Mouse (Mus musculus) right cerebral cortex, postnatal 4 days (tissue): ENCODE measurements around the gene Pbx1.
"Not testable (repeated sequence)": the region's sequence is repeated elsewhere in the genome, so short reads cannot be mapped to it uniquely, and the experiment has no call there.

Experiments
- DNase-seq: peaks from one replicate; pipeline ENCODE4 v3.0.0-alpha.2; 2022

Pbx1 gene

GRCm38 (mm10) chr1:168432232-168432280 is at the start of gene Pbx1:
TSS of gene Pbx1 (minus strand) at chr1:168432270.
- DNase-seq, result not testable (repeated sequence)

DNA sequence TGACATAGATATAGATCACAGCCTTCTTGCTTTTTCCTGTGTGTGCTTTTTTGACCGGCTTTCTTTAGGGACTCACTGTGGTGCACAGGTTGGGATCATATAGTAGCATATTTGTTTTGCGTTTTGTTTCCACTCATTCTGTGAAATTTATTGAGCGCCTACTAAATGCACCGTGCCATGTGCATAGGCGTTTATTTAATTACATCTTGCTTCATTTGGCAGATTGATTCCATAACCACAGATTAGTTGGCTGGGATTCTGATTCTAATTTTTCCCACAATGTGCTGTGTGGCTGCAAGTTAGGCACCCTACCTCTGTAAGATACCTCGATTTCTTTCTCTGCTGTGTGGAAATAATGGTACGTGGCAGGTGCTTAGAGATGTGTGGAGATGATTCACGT is 47.6 kb upstream of the Pbx1 start:
- no peak for DNase-seq

GRCm38 (mm10) chr1:168478829-168479228 is 46.8 kb upstream of the Pbx1 start:
- no peak for DNase-seq

- DNase-seq, result no peak
These were observed 44.8 kb upstream of the Pbx1 start for GRCm38 (mm10) chr1:168476917-168477316.

GRCm38 (mm10) chr1:168476216-168476897 is 44.3 kb upstream of the Pbx1 start:
- DNase-seq, result no peak

DNA sequence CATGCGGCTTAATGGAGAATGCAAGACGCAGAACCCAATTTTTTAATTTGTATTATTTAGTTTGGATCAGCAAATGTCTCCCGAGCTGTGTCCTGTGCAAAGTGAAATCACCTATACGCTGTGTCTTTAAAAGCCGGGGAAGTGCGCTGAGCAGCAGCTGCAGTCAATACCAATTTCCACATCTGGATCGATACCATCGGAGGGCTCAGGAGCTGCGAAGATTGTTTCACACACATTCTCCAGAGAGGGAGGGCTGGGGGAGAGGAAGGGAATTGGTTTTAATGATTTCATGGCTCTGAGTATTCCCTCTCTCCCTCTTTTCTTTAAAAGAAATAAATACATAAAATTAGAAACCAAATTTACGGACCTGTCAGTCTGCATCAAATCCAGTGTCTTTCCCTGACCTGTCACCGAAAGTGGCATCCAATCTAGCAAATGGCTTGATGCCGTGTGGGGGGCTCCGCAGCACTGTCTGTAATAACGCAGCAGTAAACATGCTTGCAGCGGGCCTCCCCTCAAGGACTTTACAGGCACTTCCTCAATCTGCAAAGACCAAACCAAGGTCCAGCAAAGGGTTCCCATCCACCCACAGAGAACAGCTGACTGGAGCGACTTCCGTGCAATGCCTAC is 43.6 kb upstream of the Pbx1 start:
- no peak for DNase-seq

DNA sequence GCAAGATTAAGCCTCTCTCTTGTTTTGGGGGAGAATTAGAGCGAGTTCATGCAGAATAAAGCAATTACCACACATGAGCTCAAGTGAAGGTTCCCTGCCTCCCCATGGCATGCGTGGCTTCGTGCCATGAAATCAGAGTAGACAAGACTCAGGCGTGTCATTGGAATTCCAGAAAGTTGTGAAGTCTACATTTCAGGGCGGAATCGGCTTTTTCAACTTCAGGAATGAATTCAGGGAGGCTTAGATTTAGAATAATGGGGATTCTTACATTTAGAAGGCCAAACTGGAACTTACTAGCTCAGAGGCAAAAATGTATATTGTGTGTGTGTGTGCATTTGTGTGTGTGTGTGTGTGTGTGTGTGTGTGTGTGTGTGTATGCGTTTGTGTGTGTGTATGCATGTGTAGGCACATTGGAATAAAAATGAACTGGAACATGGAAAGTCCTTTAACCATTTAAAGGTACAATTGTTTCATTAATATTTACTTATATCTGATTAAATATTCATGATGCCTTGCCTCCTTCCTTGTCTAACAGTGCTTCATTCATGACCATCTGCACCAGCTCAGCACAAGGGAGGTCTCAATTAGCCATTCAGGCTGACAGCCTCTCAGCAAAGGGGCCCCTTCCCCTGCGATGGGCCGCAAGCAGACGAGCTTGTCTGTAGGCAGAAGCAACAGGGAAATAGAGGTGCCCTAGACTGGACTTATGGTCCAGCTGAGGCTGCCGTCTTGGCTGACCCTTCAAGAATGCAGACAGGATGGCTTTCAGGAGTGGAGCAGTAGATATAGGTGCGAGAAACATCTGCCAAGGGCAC is 41.4 kb upstream of the Pbx1 start:
- DNase-seq, result no peak

GRCm38 (mm10) chr1:168472545-168473254 is 40.6 kb upstream of the Pbx1 start:
- no peak for DNase-seq

GRCm38 (mm10) chr1:168459426-168459825 is 27.4 kb upstream of the Pbx1 start:
- DNase-seq, result no peak

DNA sequence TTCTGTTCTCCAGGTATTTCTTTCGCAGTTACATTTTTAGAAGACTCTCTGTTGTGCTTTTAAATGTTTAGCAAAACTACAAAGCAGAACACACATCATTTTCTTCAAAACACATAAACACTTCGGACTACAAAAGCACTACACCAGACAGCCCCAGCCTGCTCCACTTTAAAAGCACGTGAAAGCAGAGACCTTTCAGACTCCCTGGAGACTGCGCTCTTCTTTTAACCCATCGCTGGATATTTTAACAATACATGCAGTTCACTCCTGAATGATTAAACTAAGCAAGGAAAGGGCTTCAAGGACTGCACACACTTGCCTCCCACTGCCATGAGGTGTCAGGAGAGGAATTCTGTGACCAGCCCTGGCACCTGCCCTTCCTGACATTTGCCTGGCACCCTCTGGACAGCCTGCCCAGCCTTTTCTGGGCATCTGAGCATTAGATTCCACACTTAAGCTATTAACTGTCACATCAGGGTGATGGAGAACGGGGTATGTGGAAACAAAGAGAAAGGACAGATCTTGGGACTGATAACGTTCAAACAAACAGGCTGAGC is 25.2 kb upstream of the Pbx1 start:
- no peak for DNase-seq

- no peak for DNase-seq
These were observed 23.1 kb upstream of the Pbx1 start for GRCm38 (mm10) chr1:168455178-168455577.

DNA sequence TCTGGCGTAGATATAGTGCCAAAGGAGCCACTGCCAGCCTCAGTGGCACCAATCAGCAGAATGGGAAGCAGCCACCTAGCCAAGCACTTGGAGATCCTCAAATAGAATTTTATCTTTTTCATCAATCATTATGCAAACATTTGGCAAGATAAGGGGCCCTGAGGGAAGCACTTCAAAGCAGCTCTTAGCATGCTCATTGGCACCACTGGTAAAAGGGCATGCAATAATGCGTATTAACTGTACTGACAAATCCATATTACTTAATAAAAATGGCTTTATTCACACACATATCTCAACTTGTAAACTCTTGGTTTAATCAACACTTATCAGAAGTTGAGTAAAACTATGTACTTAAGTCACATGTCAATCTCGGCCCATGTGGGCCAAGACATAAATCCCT is 1.6 kb upstream of the Pbx1 start:
- DNase-seq, result no peak

DNA sequence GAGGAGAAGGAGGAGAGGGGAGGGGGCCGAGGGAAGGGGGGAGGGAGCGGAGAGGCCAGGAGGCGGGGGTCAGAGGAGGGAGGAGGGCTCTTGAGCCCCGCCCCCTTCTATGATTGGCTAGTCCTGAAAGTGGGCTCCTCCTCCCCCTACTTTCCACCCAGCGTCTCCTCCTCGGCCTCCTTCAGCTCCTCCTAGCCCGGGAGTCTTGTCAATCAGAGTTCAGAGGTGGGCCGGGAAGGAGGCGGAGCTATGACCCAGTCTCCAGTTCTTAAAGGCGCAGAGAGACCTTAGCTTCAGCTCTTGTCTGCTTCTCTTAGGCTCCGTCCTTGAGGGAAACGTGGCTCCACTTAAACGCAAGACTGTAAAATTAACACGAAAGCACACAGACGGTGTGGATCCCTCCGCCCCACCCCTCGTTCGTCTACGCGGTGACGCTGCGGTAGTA is 233 bp upstream of the Pbx1 start:
- peak; percentile 87 for DNase-seq

GRCm38 (mm10) chr1:168431711-168432231 is 299 bp downstream of the Pbx1 start:
- DNase-seq, result peak; percentile 72

DNA sequence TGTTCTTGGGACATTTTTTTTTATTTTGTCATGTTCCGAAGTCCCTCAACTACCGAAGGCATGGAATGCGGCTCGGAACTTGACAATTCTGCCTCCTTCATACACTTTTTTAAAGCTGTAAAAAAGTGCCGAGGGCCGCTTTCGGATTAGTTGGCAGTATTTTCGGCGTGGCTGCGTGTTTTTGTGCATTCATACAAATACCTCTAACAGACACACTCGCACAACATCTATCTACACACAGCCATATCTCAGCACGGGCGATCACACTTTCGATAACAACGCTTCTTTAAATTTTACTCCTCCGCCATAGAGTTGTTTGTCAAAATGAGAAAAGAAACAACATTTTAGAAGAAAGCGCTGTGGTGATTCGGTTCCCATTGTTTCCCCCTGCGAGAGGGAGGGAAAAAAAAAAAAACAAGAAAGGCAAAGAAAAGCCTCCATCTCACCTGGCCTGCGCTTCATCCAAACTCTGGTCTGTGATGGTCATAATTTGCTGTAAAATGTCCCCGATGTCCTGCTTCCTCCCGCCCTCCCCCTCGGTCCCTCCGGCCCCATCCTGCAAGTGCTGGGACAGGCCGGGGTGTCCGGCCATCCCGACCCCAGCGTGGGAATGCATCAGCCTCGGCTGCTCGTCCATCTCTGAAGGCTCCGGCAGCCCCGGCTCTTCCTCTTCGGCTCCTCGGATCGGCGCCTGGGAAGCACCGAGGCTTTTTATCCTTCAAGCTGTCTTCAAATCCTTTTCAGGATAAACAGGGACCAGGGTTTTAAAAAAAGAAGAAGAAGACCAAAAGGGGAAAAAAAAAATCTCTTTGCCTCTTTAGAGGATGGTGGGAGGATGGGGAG is 981 bp downstream of the Pbx1 start:
- DNase-seq, result peak; percentile 51

GRCm38 (mm10) chr1:168429856-168430644 is 2.0 kb downstream of the Pbx1 start:
- no peak for DNase-seq

DNA sequence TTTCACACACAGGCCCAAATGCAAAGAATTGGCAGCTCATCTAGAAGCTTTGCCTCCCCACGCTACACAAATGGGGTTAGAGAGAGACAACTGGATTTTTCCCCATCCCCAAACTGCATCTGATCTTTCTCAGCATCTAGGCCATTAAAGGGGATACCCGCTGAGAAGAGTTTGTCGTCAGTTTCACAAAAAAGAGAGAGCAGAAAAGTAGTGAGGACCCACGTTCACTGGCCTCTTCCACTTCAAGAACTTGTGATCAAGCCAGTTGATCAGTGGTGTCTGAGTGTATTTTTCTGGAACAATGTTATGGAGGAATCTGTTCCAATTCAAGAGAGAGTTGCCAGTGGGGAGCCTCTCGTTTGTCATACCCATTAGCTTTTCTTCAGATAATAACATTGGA is 2.7 kb downstream of the Pbx1 start:
- no peak for DNase-seq

DNA sequence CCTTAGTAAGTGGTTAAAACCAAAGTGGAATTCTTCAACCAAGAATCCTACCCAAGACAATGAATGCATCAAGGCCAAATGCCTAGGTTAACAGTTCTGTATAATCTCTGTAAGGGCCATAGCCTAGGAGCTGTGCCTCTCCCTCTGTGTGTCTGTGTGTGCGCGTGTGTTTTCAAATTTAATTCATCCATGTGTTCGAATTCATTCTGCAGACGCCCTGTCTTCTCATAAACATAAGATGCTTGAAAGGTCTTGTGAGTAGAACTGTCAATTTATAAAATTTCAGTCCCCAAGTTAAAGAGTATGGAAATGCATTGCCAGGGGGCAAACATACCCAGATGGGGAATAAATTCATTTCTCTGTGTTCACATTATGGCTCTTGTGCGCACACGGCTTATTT is 3.8 kb downstream of the Pbx1 start:
- DNase-seq, result no peak

DNA sequence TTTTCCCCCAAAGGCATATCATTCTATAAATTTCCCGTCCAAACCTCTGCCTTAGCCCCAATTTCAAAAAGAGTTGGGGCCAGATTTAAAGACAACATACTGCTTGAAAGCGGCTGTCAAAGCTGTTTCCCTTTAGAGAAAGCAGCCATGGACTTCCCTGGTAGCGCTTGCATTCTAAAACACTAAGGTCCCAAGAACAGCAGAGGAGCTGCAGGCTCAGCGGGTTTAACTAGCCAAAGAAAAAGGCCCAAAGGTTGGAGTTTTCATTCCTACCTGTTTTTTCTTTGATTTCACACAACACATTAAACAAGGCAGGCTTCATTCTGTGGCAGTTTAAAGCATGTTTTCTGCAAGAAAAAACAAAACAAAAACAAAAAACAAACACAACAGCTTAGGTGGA is 4.5 kb downstream of the Pbx1 start:
- no peak for DNase-seq

- DNase-seq, result no peak
These were observed 5.2 kb downstream of the Pbx1 start for GRCm38 (mm10) chr1:168426900-168427299.

DNA sequence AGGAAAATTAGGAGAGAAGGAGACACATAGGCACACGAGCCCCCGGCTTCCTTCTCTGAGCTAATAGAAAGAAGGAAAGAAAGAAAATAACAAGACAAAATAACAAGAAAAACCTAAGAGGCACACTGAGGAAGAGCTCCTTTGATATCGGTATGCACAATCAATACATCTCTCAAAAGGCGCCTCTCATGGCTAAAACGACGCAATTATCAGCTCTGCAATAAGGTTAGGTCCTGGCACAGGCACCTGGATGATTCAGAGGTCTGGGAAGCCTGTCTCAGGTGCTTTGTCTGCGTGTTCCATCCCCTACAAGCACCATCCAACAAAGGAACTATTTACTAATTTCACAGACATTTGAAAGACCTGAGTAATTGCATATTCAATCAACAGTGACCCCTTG is 5.8 kb downstream of the Pbx1 start:
- DNase-seq, result no peak
